Mouse (Mus musculus): ENCODE results near the gene Gm49510. TPM values are rescaled to one million over a fixed set of nuclear protein-coding genes. Genes with fewer than 3 reads are reported as not detected.
A peak's percentile ranks its signal among the peaks of the same experiment; 100 is the strongest.

Gene Gm49510
- total RNA-seq, 2 experiments from 2014 or later, result not detected

DNA sequence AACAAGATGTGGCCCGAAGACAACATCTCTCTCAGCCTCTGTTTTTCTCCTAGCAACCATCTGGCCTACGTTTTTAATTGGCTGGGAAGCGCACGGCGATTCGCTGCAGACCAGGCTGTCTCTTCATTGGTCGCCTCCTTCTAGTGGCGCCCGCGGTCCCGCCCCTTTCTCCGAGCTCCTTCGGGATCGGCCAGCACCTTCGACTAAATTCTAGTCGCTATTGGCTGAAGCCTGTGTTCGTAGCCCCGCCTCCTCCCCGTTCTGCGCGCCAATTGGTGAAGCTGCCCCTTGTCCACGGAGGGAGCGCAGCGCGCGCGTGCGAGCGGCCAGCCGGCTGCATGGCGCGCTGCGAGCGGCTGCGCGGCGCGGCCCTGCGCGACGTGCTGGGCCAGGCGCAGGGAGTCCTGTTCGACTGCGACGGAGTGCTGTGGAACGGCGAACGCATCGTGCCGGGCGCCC is 14.2 kb downstream of the Gm49510 start, which contains the start of gene Pdxp:
TSS of gene Pdxp (plus strand) at position 288 of the 459 bp plus-strand sequence.
- peak; percentile 85 to 86 for DNase-seq
- intact Hi-C loops (cut with DNase I), result no loop called here

DNA sequence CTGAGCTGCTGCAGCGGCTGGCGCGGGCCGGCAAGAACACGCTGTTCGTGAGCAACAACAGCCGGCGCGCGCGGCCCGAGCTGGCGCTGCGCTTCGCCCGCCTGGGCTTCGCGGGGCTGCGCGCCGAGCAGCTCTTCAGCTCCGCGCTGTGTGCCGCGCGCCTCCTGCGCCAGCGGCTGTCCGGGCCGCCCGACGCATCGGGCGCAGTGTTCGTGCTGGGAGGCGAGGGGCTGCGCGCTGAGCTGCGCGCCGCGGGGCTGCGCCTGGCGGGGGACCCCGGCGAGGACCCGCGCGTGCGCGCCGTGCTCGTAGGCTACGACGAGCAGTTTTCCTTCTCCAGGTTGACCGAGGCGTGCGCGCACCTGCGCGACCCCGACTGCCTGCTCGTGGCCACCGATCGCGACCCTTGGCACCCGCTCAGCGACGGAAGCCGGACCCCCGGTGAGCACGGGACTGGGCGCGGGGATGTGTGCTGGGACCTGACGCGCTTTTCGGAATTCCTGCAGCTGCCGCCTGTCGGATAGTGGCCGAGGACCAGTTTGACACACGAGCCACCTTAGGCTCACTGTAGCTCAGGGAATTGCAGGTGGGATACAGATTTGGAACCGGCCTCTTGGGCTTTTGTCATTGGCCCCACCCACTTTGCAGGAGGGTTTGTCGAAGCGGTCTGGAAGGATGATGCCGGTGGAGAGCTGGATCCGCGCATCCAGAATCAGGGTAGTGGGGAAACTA is 14.8 kb downstream of the Gm49510 start:
- intact Hi-C loops (cut with DNase I), result no loop called here
- no peak for DNase-seq

DNA sequence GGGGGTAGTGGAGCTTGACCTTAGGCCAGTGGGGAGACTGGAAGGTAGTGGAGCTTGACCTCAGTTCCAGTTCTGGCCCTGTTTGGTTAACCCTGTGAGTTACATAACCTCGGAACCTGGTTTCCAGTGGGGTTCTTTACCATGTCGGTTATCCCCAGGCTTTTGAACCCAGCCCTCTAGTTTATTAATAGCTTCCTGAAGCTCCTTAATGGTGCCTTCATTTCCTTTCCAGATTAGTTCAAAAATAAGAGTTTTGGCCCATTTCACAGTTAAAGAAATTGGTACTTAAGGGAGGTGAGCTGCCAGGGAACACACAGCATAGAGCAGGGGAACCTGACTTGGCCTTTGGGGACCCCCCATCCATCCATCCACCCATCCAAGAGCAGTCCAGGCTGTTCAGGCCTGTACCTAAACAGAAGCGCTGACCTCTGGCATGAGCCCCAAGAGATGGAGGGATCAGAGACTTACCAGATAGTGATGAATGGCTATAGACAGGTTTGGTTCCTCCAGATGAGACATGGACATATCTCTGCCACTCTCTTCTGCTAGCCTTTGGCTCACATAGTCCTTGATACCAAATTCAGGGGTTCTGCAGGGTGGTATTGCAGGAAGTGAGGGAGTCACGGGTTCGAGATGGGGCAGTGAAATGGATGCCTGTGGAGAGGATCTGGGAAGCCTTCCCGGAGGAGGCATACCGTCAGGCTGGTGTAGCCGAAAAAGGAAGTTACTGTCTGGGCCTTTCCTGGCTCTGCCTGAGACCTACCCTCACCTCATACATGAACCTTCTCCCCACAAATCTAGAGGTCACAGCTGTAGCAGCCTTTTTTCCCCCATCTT is 15.6 kb downstream of the Gm49510 start:
- no peak for DNase-seq
- intact Hi-C loops (cut with DNase I), result loop anchor here (1.0 to 5.0 kb wide), 4 partner anchors 16 to 157 kb away; no protein-coding TSS in a partner anchor

DNA sequence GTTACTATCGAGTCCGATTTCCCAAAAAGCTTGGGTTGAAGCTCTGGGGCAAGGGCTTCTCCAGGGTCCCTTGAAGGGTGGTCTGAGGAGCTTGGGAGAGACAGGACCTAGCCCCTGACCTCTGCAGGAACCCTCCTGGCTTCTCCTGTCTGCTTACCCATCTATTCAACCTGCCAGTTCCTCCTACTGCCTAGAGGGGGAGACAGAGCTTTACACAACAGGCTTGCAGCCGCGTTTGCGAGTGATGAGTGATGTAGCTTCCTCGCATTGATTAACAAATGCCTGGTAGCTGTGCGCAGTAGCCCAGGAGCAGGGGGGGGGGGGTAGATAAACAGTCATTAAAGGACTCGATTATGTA is 16.2 kb downstream of the Gm49510 start:
- peak; percentile 70 to 73 for DNase-seq
- intact Hi-C loops (cut with DNase I), result loop anchor here (1.0 to 5.0 kb wide), 4 partner anchors 16 to 157 kb away; no protein-coding TSS in a partner anchor

DNA sequence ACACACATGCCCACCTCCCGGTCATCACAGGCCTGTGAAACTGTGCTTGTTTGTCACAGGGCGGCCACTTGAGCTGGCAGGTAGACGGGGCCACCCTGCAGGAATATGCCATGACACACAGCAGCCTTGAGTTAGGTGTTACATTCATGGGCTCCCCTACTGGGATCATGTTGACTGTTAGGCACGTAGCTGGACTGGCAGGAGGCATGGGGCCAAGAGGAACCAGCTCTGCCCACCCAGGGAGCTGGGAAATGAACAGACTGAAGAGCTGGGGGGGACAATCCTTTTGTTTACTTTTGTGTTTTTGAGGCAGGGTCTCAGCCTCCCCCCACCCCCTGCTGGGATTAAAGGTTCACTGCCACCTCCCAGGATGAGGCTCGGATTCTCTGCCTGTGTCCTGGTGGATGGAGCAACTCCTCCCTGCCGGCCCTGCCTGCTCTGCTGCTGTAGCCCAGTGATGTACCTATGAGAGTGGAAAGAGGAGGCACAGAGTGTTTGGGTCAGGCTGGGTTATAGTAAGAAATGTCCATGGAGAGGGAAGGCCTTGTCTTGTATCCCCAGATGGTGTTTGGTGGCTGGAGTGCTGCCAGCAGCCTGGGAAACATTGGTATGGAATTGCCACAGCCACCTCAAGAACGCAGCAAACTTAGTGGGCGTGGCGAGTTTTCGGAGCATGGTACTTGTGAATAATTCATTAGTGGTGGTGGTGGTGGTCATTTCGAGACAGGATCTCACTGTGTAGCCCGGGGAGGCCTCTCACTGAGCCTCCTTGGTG is 16.8 kb downstream of the Gm49510 start:
- no peak for DNase-seq
- intact Hi-C loops (cut with DNase I), result loop anchor here (5.0 kb wide), 2 partner anchors 121 to 156 kb away; no protein-coding TSS in a partner anchor

DNA sequence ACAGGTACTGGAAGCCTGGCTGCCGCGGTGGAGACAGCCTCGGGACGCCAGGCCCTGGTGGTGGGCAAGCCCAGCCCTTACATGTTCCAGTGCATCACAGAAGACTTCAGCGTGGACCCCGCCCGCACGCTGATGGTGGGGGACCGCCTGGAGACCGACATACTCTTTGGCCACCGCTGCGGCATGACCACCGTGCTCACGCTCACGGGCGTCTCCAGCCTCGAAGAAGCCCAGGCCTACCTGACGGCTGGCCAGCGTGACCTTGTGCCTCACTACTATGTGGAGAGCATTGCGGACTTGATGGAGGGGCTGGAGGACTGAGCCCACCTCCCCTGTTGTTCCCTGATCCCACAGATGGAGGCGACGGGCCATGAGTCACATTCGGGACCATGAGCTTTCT is 18.7 kb downstream of the Gm49510 start:
- intact Hi-C loops (cut with DNase I), result loop anchor here (5.0 kb wide), 2 partner anchors 119 to 154 kb away; no protein-coding TSS in a partner anchor
- DNase-seq, result no peak

DNA sequence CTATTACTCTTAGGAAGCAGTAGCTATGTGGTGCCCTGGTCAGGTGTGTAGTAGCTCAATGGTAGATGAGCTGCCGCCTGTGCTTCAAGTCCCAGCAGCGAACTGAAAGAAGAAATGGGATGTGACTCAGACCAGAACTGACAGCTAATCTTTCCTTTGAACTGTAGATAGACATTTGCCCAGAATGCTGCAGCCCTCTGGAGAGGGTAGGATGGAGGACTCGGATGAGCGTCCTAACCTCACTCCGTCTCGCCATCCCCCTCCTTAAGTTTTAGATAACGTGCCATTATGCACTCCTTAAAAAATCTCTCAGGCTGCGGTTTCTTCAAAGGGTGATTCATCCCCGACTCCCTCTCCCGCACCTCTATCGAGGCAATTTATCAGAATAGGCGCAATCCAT is 20.4 kb downstream of the Gm49510 start:
- DNase-seq, result no peak
- intact Hi-C loops (cut with DNase I), result loop anchor here (5.0 kb wide), 2 partner anchors 117 to 152 kb away; no protein-coding TSS in a partner anchor

DNA sequence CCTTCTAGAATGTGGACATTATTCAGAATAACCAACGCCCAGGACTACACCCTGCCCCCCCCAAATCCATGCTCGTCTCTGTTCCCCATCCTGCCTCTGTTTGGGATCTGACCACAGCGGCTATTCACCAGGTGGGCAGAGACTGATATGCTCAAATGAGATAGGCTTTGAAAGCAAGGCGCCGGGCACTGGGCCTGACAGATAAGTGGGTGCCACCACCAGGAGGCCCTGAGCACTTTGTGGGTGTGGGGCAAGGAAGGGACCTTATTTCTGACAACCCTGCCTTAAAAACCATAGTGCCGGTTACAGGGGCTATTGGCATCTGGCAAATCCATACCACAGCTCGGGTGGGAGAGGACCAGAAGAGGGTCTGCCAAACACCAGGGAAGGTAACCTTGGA is 23.2 kb downstream of the Gm49510 start:
- intact Hi-C loops (cut with DNase I), result no loop called here
- no peak for DNase-seq

DNA sequence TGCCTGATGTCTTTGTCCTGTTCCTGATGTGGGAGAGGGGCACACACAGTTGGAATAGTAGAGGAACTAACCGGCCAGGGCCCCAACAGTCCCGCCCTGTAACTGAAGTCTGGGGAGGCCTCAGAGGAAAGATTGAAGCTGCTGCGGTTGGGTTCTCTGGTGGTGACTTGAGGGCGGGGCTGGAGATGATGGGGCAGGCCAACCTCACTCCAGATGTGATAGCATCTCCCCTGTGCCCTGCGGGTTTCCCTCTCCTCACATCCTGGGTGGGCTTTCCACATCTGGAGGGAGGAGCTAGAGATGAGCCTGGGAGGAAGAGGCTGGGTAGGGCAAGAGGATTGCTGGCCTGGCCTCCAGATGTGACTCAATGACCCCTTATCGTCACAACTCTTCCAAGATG is 24.1 kb downstream of the Gm49510 start:
- intact Hi-C loops (cut with DNase I), result no loop called here
- no peak for DNase-seq

DNA sequence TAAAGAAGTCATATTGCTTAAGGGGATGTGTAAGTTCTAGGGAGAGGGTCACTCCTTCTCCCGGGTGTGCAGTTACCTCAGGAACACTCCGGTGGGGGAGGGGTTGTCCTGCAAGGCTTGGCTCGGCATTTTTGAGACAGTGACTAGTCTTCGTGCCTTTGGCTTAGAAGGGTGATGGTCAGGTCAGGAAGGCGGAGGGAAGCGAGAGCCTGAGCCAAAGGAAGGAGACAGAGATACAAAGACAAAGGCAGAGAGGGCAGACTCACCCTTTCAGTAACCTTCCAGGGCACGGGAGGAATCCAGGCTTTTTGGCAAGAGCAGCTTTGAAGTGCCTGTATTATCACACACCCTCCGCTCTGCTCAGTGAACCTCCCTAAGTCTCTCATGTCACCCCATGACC is 25.7 kb downstream of the Gm49510 start:
- DNase-seq, result no peak
- intact Hi-C loops (cut with DNase I), result no loop called here

DNA sequence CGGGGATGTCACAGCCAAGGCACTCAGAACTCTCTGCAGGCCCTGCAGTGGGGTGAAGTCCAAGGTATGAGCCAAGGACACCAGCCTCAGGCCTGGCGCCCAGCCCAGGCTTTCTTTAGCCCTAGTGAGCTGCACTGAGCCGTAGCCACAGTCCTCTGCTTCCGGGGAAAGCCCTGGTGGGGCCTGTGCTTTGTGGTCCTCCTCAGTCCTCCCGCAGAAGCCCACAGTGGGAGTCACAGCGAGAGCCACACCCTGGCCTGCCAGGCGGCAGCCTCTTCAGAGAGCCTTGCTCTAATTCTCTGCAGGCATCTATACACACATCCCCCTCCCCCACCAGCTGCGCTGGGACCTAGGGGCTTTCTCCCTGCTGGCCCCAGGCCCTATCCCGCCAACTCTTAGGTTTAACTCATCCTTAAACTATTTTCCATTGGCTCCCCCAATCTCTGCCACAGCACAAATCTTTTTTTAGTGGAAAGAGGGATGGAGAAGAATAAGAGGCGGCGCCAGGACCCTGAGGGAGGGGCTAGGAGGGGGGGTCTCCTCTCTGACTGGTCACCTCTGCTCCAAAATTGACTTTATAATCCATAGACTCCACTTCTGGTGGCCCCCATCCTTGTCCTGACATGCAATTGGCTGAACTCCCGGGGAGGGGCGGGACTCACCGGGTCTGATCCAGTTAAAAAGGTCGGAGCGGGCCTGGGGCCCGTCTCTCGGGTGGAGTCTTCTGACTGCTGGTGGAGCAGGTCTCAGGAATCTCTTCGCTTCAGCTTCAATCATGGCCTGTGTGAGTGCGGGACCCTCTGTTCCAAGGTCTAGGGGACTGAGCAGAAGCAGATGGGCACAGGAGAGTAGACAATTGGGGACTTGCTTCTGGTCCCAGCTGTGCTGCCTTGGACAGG is 26.8 kb downstream of the Gm49510 start, which contains the start of gene Lgals1:
TSS of gene Lgals1 (plus strand) at position 705 of the 899 bp plus-strand sequence.
- intact Hi-C loops (cut with DNase I), result no loop called here
- DNase-seq, result peak; percentile 89

DNA sequence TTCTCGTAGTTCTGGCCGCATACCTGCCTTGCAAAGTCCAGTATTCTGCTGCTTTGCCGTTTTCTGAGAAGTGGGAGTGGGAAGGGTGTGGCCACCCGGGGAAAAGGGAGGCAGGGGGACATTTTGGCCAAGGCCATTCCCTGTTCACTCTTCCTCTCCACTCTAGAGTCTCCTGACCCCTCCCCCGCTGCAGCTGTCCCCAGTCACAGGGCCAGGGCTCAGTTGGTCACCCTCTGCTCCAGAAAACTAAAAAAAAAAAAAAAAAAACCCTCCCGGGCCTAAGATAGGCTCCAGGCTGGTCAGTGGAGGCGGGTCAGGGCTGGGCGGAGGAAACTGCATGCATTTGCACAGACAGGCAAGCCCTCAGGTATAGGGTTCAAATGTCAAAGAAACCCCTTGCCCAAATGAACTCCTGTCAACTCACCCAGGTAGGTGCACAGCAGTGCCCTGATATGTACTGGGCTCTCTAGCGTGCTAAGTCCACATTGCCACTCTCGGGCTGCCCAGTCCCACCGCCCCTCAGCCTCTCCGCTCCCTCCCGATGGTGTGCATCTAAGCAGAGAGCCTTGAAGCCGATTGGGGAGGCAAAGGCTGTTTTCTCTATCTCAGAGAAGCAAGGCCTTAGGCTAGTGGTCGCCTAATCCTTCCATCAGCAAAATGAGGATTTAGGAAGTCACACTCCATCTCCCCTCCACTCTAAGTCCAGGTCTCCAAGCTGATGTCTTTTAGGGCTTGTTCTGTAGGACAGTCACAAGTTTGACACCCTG is 27.7 kb downstream of the Gm49510 start:
- peak; percentile 44 to 54 for DNase-seq
- intact Hi-C loops (cut with DNase I), result no loop called here

DNA sequence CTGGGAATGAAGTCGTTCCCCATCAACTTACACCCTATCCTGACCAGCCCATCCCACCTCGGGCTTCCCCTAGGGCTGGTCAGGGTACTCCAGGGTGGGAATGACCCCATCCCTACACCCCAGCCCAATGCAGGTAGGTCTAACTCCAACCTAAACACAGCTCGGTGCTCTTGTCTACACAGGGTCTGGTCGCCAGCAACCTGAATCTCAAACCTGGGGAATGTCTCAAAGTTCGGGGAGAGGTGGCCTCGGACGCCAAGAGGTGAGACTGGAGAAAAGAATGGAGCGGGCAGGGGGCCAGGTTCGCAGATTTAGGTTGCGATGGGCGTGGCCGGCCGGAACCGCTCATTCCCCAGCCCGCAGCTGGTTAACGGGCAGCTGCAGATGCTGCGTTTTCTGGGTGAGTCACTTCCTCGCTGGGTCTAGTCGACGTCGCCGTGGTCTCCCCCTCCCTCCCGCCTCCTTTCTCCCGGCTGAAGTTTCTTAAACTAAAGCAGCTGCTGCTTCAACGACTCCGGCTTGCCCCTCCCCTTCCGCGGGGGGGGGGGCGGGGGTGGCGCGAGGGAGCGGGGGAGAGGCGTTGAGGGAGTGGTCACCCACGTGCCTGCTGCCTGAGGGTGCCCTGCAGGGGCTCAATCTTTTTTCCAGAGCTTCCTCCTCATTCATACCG is 28.5 kb downstream of the Gm49510 start:
- intact Hi-C loops (cut with DNase I), result no loop called here
- peak; percentile 68 to 69 for DNase-seq

DNA sequence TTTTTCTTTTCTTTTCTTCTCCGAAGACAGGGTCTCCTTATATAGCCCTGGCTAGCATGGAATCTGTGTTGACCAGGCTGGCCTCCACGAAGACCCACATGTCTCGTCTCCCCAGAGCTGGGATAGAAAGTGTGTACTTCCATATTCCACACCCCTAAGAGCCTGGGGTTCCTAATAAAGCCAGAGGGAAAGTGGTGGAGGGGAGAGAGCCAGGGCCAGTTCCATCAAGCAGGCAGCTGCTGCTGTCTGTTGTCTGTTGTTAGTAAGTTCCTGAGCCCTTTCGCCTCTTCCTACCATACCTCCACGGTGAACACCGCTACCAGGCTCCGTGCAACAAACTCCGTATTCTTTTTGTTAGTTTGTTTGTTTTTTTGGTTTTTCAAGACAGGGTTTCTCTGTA is 29.1 kb downstream of the Gm49510 start:
- intact Hi-C loops (cut with DNase I), result no loop called here
- DNase-seq, result no peak

DNA sequence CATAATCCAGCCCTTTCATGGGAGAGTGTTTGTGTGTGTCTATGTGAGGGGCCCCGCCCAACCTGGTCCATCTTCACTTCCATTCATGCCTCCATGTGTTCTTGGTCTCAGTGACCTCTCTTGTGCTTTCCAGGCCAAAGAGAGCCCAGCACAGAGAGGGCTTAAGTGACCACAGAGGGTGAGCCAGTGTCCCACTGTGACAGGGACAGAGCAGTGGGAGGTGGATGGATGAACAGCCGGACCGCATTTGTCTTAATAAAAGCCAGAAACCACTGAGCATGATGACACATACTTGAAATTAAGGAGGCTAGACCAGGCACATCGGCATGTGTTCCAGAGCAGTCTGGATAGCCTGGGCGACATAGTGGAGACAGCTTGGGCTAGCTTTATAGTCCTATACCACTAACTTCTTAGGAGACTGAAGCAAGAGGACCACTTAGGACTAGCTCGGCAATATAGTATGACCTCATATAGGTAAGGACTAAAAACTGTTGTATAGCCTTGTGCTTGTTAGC is 30.8 kb downstream of the Gm49510 start:
- no peak for DNase-seq
- intact Hi-C loops (cut with DNase I), result no loop called here

DNA sequence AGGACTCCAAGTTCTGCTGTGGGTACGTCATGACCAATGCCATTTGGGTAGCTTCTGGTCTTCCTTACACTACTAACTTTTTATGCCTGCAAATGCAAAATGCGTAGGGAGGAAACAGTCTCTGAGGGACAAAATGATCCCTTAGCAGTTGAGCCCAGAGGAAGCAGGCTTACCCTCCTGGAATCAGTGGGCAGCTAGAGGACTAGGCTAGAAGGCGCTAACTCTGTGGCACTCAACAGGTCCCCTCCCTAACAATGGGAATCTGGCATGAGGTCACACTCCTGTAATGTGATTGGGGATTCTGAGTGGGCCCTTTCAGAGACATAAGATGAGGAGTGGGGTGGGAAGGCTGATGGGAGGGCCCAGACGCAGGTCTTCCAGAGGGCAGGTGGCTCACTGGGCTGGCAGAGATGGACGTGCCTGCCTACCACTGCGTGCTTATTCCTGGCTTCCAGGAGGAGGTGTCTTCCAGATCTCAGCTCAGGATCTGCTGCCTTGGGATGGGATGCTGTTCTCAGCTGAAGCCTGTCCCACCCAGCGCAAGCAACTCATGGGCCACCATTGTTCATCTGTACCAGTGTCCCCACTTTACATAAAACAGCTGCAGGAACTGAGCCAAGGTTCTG is 31.4 kb downstream of the Gm49510 start:
- DNase-seq, result no peak
- intact Hi-C loops (cut with DNase I), result loop anchor here (1.0 kb wide), 1 partner anchor 16 kb away; no protein-coding TSS in a partner anchor

DNA sequence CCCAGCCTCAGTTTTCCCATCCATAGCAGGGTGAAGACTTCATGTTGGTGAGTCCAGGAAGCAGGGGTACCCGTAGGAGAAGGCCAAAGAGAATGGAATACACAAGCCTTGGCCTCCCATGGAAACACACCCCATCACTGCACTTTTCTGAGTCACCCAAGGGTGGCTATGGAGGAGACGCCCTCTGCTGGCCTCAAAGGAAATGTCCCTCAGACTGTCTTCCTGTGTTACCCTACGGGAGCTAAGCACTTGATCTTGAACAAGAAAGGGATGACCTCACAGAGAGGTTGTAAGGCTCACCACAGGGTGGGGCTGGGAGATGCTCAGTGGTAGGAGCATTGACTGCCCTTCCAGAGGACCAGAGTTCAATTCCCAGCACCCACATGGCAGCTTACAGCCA is 32.1 kb downstream of the Gm49510 start:
- intact Hi-C loops (cut with DNase I), result loop anchor here (1.0 kb wide), 1 partner anchor 16 kb away; no protein-coding TSS in a partner anchor
- DNase-seq, result peak; percentile 57 to 70

Measured in heart, postnatal 36 days (tissue).